20 mouse cellular contexts compared by ENCODE assay signal in genomic region chr13:108303841-108304240, GRCm38 (mm10). TPM values are rescaled to one million over a fixed set of nuclear protein-coding genes. Genes with fewer than 3 reads are reported as not detected.
A peak's percentile ranks its signal among the peaks of the same experiment; 100 is the strongest.
DNase-seq lines count a peak whose midpoint lies in the region; ATAC-seq and TF ChIP-seq lines count a peak whose summit lies in the region.
"Had no signal": no experiment of that assay in that cellular context is flagged by ENCODE, and none has a peak within 500 bp of the region (broad histone marks: within the 10 kb centered on the region; RNA-seq: fewer than 3 reads in every experiment).

No protein-coding gene starts in this region.

- ATAC-seq in intestine, embryonic 15.5 days: peak; percentile 39; the same call in 1 of the 2 replicates
- ATAC-seq in intestine, embryonic 16.5 days: no peak
- ATAC-seq in granulocyte monocyte progenitor cell, adult 5-6 weeks (replicated peaks; ENCODE audit: poor library complexity, severe bottlenecking): peak; percentile 66
- ATAC-seq: forebrain, embryonic 14.5 days had no signal

- TF ChIP-seq RAD21 in MEL (IDR thresholded peaks at IDR 0.05; ENCODE audit: low read depth, low read length): no peak

- TF ChIP-seq CTCF in MEL (IDR thresholded peaks at IDR 0.05 in 2 of 3, conservative IDR thresholded peaks at IDR 0.05 in 1 of 3; ENCODE audit: control insufficient read depth in 1 of 3, insufficient read depth in 1 of 3, low read depth in 2 of 3, low read length in 3 of 3, poor library complexity in 1 of 3, severe bottlenecking in 1 of 3): no peak

- WGBS in intestine, embryonic 15.5 days: 58% methylated on average over 1 of the region's 1 CpGs
- WGBS in intestine, embryonic 16.5 days: 56% methylated on average over 1 of the region's 1 CpGs

- H3K4me2 ChIP-seq in intestine, embryonic 15.5 days (replicated peaks): no peak overlapping the region
- no peak overlapping the region for H3K4me2 ChIP-seq in intestine, embryonic 16.5 days (ENCODE audit: low read depth, low read length)
- H3K4me2 ChIP-seq: embryonic facial prominence, embryonic 15.5 days; heart, embryonic 12.5 days; hindbrain, embryonic 15.5 days had no signal

- H3K79me2 ChIP-seq in MEL (ENCODE audit: control insufficient read depth, insufficient read depth, low read length, poor library complexity): no peaks in the 10 kb centered on the region

- no peaks in the 10 kb centered on the region for H3K27me3 ChIP-seq in intestine, embryonic 15.5 days (replicated peaks)
- no peaks in the 10 kb centered on the region for H3K27me3 ChIP-seq in intestine, embryonic 16.5 days (replicated peaks; ENCODE audit: control insufficient read depth, insufficient read depth, low read length)
- no peaks in the 10 kb centered on the region for H3K27me3 ChIP-seq in MEL (ENCODE audit: control insufficient read depth in 1 of 2, insufficient read depth in 2 of 2, low read length in 2 of 2)
- H3K27me3 ChIP-seq: embryonic facial prominence, embryonic 15.5 days; hindbrain, embryonic 15.5 days had no signal

- H3K27ac ChIP-seq in intestine, embryonic 15.5 days: no peak overlapping the region
- no peak overlapping the region for H3K27ac ChIP-seq in intestine, embryonic 16.5 days (ENCODE audit: low read length)
- no peak overlapping the region for H3K27ac ChIP-seq in MEL (ENCODE audit: control insufficient read depth, low read depth, low read length)
- H3K27ac ChIP-seq: embryonic facial prominence, embryonic 15.5 days; forebrain, embryonic 10.5 days; hindbrain, embryonic 15.5 days had no signal

- no peaks in the 10 kb centered on the region for H3K36me3 ChIP-seq in intestine, embryonic 15.5 days
- no peaks in the 10 kb centered on the region for H3K36me3 ChIP-seq in intestine, embryonic 16.5 days (ENCODE audit: control insufficient read depth, insufficient read depth, low read length)
- peaks cover 0 to 5% of the 10 kb centered on the region in 2 experiments; a peak in 2 of 4 replicates for H3K36me3 ChIP-seq in MEL (ENCODE audit: control insufficient read depth in 1 of 2, insufficient read depth in 2 of 2, low read length in 2 of 2)
- H3K36me3 ChIP-seq: embryonic facial prominence, embryonic 15.5 days; forebrain, embryonic 10.5 days; heart, embryonic 12.5 days; hindbrain, embryonic 15.5 days had no signal

- H3K4me3 ChIP-seq in intestine, embryonic 15.5 days (replicated peaks): no peak overlapping the region
- no peak overlapping the region for H3K4me3 ChIP-seq in intestine, embryonic 16.5 days (ENCODE audit: low read length)
- no peak overlapping the region for H3K4me3 ChIP-seq in MEL (ENCODE audit: control insufficient read depth in 1 of 2, insufficient read depth in 1 of 2, low read depth in 2 of 2, low read length in 2 of 2)
- H3K4me3 ChIP-seq: embryonic facial prominence, embryonic 15.5 days; erythroblast, embryonic 14.5 days; forebrain, embryonic 10.5 days; heart, embryonic 12.5 days; hindbrain, embryonic 15.5 days had no signal

- DNase-seq in MEL (ENCODE audit: low read depth, low spot score): peak; percentile 26
- DNase-seq in naive thymus-derived CD4-positive, alpha-beta T cell, adult 2 months (ENCODE audit: low read depth): peak; percentile 33
- no peak for DNase-seq in thymus, postnatal 4 days
- DNase-seq in layer of hippocampus, adult 9-10 months (ENCODE audit: low spot score): no peak
- DNase-seq in heart, postnatal 4 days: no peak
- DNase-seq: adrenal gland, postnatal 10 days; cerebellum, adult 11-12 months; cerebellum, adult 9-10 months; embryo, embryonic 11 days; gastrocnemius, postnatal 10 days; kidney, adult 11 months had no signal

- no peaks in the 10 kb centered on the region for H3K4me1 ChIP-seq in intestine, embryonic 15.5 days (replicated peaks)
- H3K4me1 ChIP-seq in intestine, embryonic 16.5 days (ENCODE audit: control insufficient read depth, insufficient read depth, low read length): no peaks in the 10 kb centered on the region
- H3K4me1 ChIP-seq in MEL (ENCODE audit: control insufficient read depth in 1 of 2, insufficient read depth in 2 of 2, low read length in 2 of 2): peaks cover 0 to 15% of the 10 kb centered on the region in 2 experiments; a peak in 2 of 4 replicates
- H3K4me1 ChIP-seq: hindbrain, embryonic 15.5 days had no signal

- TF ChIP-seq POLR2A in MEL (IDR thresholded peaks at IDR 0.05; ENCODE audit: control insufficient read depth in 1 of 2, insufficient read depth in 1 of 2, low read depth in 1 of 2, low read length in 2 of 2, poor library complexity in 1 of 2): no peak

- no peak overlapping the region for H3K9ac ChIP-seq in intestine, embryonic 15.5 days
- no peak overlapping the region for H3K9ac ChIP-seq in intestine, embryonic 16.5 days (ENCODE audit: low read depth, low read length)
- H3K9ac ChIP-seq in MEL (ENCODE audit: control insufficient read depth, low read depth, low read length, poor library complexity, severe bottlenecking): no peak overlapping the region
- H3K9ac ChIP-seq: embryonic facial prominence, embryonic 15.5 days; heart, embryonic 12.5 days; hindbrain, embryonic 15.5 days had no signal

- TF ChIP-seq EP300 in MEL (IDR thresholded peaks at IDR 0.05; ENCODE audit: low read depth in 1 of 2, low read length in 2 of 2): 0 out of 4 replicates have a peak, but pooled peaks of 1 of the 2 experiments have one; percentile 7

- H3K9me3 ChIP-seq in intestine, embryonic 15.5 days: no peaks in the 10 kb centered on the region
- no peaks in the 10 kb centered on the region for H3K9me3 ChIP-seq in intestine, embryonic 16.5 days (ENCODE audit: control insufficient read depth, low read length)
- H3K9me3 ChIP-seq in MEL (replicated peaks; ENCODE audit: insufficient read depth, low read length): no peaks in the 10 kb centered on the region
- H3K9me3 ChIP-seq: embryonic facial prominence, embryonic 15.5 days; forebrain, embryonic 10.5 days; heart, embryonic 12.5 days; hindbrain, embryonic 15.5 days had no signal

TF ChIP-seq in MEL, 35 proteins besides CTCF, POLR2A, EP300 and RAD21:
- TF ChIP-seq POLR2AphosphoS2 (IDR thresholded peaks at IDR 0.05; ENCODE audit: low read length): no peak
- TF ChIP-seq TCF12 (IDR thresholded peaks at IDR 0.05; ENCODE audit: low read depth, low read length): no peak
- TF ChIP-seq ZNF384 (IDR thresholded peaks at IDR 0.05; ENCODE audit: low read depth, low read length): no peak
- TF ChIP-seq JUND (IDR thresholded peaks at IDR 0.05; ENCODE audit: low read depth, low read length): no peak
- no peak for TF ChIP-seq POLR2AphosphoS5 (IDR thresholded peaks at IDR 0.05; ENCODE audit: borderline replicate concordance, low read depth, low read length)
- TF ChIP-seq MYC (IDR thresholded peaks at IDR 0.05; ENCODE audit: low read depth, low read length): no peak
- no peak for TF ChIP-seq SMC3 (IDR thresholded peaks at IDR 0.05; ENCODE audit: low read depth, low read length)
- TF ChIP-seq TBP (IDR thresholded peaks at IDR 0.05; ENCODE audit: low read depth, low read length): no peak
- no peak for TF ChIP-seq MAZ (IDR thresholded peaks at IDR 0.05; ENCODE audit: low read depth, low read length)
- no peak for TF ChIP-seq TAL1 (IDR thresholded peaks at IDR 0.05; ENCODE audit: low read length)
- no peak for TF ChIP-seq CHD1 (IDR thresholded peaks at IDR 0.05; ENCODE audit: low read depth, low read length)
- TF ChIP-seq RCOR1 (IDR thresholded peaks at IDR 0.05; ENCODE audit: low read depth, low read length): no peak
- no peak for TF ChIP-seq UBTF (IDR thresholded peaks at IDR 0.05; ENCODE audit: borderline replicate concordance, insufficient read depth, low read depth, low read length)
- TF ChIP-seq HCFC1 (IDR thresholded peaks at IDR 0.05; ENCODE audit: low read depth, low read length): no peak
- TF ChIP-seq MEF2A (IDR thresholded peaks at IDR 0.05; ENCODE audit: extremely low read depth, insufficient replicate concordance, low read depth, low read length, poor library complexity, severe bottlenecking): no peak
TF ChIP-seq in MEL: peak in this region for 0.

RNA-seq across cellular contexts. Expression of gene Depdc1b, which starts 12.3 kb away (rescaled TPM):
- polyA plus RNA-seq in intestine, embryonic 15.5 days (2015; fragmentation: Nextera tagmentation; extraction: Ambion mirVana): 6.2 and 6.6 TPM in 2 replicates
- polyA plus RNA-seq in intestine, embryonic 16.5 days (2015; fragmentation: Nextera tagmentation; extraction: Ambion mirVana): 5.6 and 5.9 TPM in 2 replicates
- total RNA-seq in MEL (2012; rRNA removed): 25.3 and 28.6 TPM in 2 replicates
- polyA plus RNA-seq in MEL (2012; ENCODE audit: insufficient read depth in 1 of 2, insufficient read length in 2 of 2, low read depth in 1 of 2, low replicate concordance in 2 of 2, missing spikeins in 1 of 2): 10 to 100 TPM in 1 of 2 experiments, not detected in 1; 21.2 TPM
- total RNA-seq in granulocyte monocyte progenitor cell, adult 5-6 weeks (2014; fragmentation: Nextera tagmentation): 8.9 and 16.0 TPM in 2 replicates
- 29.1 and 29.3 TPM in 2 replicates for total RNA-seq in granulocyte monocyte progenitor cell, adult 5-6 weeks (2017)
- 1 to 10 TPM; 4.7 to 8.2 TPM for total RNA-seq in heart, postnatal 4 days (2021)

Comparison
In these comparisons a context has a peak if more than half of its experiments do, and no peak if none do; other contexts are left out.
1. DNase-seq: peak in MEL (single experiment) and naive thymus-derived CD4-positive, alpha-beta T cell, adult 2 months (single experiment); none in thymus, postnatal 4 days (single experiment), layer of hippocampus, adult 9-10 months (single experiment) and heart, postnatal 4 days (single experiment).